Mouse (Mus musculus): ENCODE data around the gene Gpr84. TPM values are rescaled to one million over a fixed set of nuclear protein-coding genes. Genes with fewer than 3 reads are reported as not detected.

The Gpr84 gene
- polyA plus RNA-seq, 1 experiment = 0.05 TPM

GRCm38 (mm10) chr15:103284647-103285046 is 25.8 kb downstream of the Gpr84 start:
- Histone ChIP-seq H3K36me3 (ENCODE audit: control insufficient read depth, insufficient read depth) (peaks cover 9% of the 10 kb centered on the region), H3K79me2 (ENCODE audit: control insufficient read depth, insufficient read depth) (peaks cover 73% of the 10 kb centered on the region), H3K4me2 (ENCODE audit: low read depth) (no peak overlapping the region), H3ac (ENCODE audit: control insufficient read depth, insufficient read length) (no peak overlapping the region), H3K4me3 (no peak overlapping the region), H3K27me3 (ENCODE audit: control insufficient read depth, insufficient read depth, insufficient read length) (no peaks in the 10 kb centered on the region)
- no peak for TF ChIP-seq REST (IDR thresholded peaks at IDR 0.05; ENCODE audit: insufficient read depth, insufficient read length)
- no peak for TF ChIP-seq TCF3 (IDR thresholded peaks at IDR 0.05; ENCODE audit: insufficient read length, low read depth)
- TF ChIP-seq TCF12 (IDR thresholded peaks at IDR 0.05; ENCODE audit: insufficient read depth, poor library complexity, severe bottlenecking) = no peak
- no peak for TF ChIP-seq POLR2A (IDR thresholded peaks at IDR 0.05; ENCODE audit: insufficient read length, low read depth)

GRCm38 (mm10) chr15:103284066-103284465 is 26.3 kb downstream of the Gpr84 start:
- Histone ChIP-seq H3K79me2 (ENCODE audit: control insufficient read depth, insufficient read depth) (peaks cover 78% of the 10 kb centered on the region), H3K36me3 (ENCODE audit: control insufficient read depth, insufficient read depth) (peaks cover 3% of the 10 kb centered on the region), H3K4me2 (ENCODE audit: low read depth) (no peak overlapping the region), H3K4me3 (no peak overlapping the region), H3ac (ENCODE audit: control insufficient read depth, insufficient read length) (no peak overlapping the region), H3K27me3 (ENCODE audit: control insufficient read depth, insufficient read depth, insufficient read length) (no peaks in the 10 kb centered on the region)
- TF ChIP-seq E2F4 (IDR thresholded peaks at IDR 0.05; ENCODE audit: insufficient read depth) (no peak), MYOG (IDR thresholded peaks at IDR 0.05; ENCODE audit: control insufficient read depth in 1 of 3, insufficient read depth in 1 of 3, insufficient read length in 2 of 3, low read depth in 2 of 3) (no peak), TCF12 (IDR thresholded peaks at IDR 0.05; ENCODE audit: insufficient read depth, poor library complexity, severe bottlenecking) (no peak), MYOD1 (IDR thresholded peaks at IDR 0.05; ENCODE audit: control insufficient read depth in 1 of 3, insufficient read length in 2 of 3, low read depth in 2 of 3) (no peak), TCF3 (IDR thresholded peaks at IDR 0.05; ENCODE audit: insufficient read length, low read depth) (no peak), REST (IDR thresholded peaks at IDR 0.05; ENCODE audit: insufficient read depth, insufficient read length) (no peak), POLR2AphosphoS2 (IDR thresholded peaks at IDR 0.05; ENCODE audit: insufficient read length, low read depth) (no peak), MAX (IDR thresholded peaks at IDR 0.05; ENCODE audit: low read depth) (no peak), POLR2A (IDR thresholded peaks at IDR 0.05; ENCODE audit: insufficient read length, low read depth) (no peak), SRF (IDR thresholded peaks at IDR 0.05; ENCODE audit: control insufficient read depth, insufficient read length, low read depth) (no peak), USF1 (IDR thresholded peaks at IDR 0.05; ENCODE audit: low read depth) (no peak), CEBPB (IDR thresholded peaks at IDR 0.05; ENCODE audit: insufficient read depth, poor library complexity, severe bottlenecking) (no peak)

- Histone ChIP-seq H3K4me2 (ENCODE audit: low read depth) (no peak overlapping the region), H3ac (ENCODE audit: control insufficient read depth, insufficient read length) (no peak overlapping the region), H3K36me3 (ENCODE audit: control insufficient read depth, insufficient read depth) (no peaks in the 10 kb centered on the region), H3K79me2 (ENCODE audit: control insufficient read depth, insufficient read depth) (peaks cover 81% of the 10 kb centered on the region), H3K27me3 (ENCODE audit: control insufficient read depth, insufficient read depth, insufficient read length) (no peaks in the 10 kb centered on the region), H3K4me3 (no peak overlapping the region)
- no peak for TF ChIP-seq TCF3 (IDR thresholded peaks at IDR 0.05; ENCODE audit: insufficient read length, low read depth)
- no peak for TF ChIP-seq POLR2AphosphoS2 (IDR thresholded peaks at IDR 0.05; ENCODE audit: insufficient read length, low read depth)
- no peak for TF ChIP-seq MYOD1 (IDR thresholded peaks at IDR 0.05; ENCODE audit: control insufficient read depth in 1 of 3, insufficient read length in 2 of 3, low read depth in 2 of 3)
- TF ChIP-seq SRF (IDR thresholded peaks at IDR 0.05; ENCODE audit: control insufficient read depth, insufficient read length, low read depth) = no peak
- no peak for TF ChIP-seq CEBPB (IDR thresholded peaks at IDR 0.05; ENCODE audit: insufficient read depth, poor library complexity, severe bottlenecking)
- no peak for TF ChIP-seq MAX (IDR thresholded peaks at IDR 0.05; ENCODE audit: low read depth)
- TF ChIP-seq E2F4 (IDR thresholded peaks at IDR 0.05; ENCODE audit: insufficient read depth) = no peak
- TF ChIP-seq USF1 (IDR thresholded peaks at IDR 0.05; ENCODE audit: low read depth) = no peak
- no peak for TF ChIP-seq REST (IDR thresholded peaks at IDR 0.05; ENCODE audit: insufficient read depth, insufficient read length)
- no peak for TF ChIP-seq POLR2A (IDR thresholded peaks at IDR 0.05; ENCODE audit: insufficient read length, low read depth)
- TF ChIP-seq MYOG (IDR thresholded peaks at IDR 0.05; ENCODE audit: control insufficient read depth in 1 of 3, insufficient read depth in 1 of 3, insufficient read length in 2 of 3, low read depth in 2 of 3) = no peak
- TF ChIP-seq TCF12 (IDR thresholded peaks at IDR 0.05; ENCODE audit: insufficient read depth, poor library complexity, severe bottlenecking) = no peak
Measured at GRCm38 (mm10) chr15:103281465-103282205, 28.8 kb downstream of the Gpr84 start.

- Histone ChIP-seq H3K27me3 (ENCODE audit: control insufficient read depth, insufficient read depth, insufficient read length) (no peaks in the 10 kb centered on the region), H3K79me2 (ENCODE audit: control insufficient read depth, insufficient read depth) (peaks cover 74% of the 10 kb centered on the region), H3K36me3 (ENCODE audit: control insufficient read depth, insufficient read depth) (no peaks in the 10 kb centered on the region), H3K4me3 (no peak overlapping the region), H3ac (ENCODE audit: control insufficient read depth, insufficient read length) (no peak overlapping the region), H3K4me2 (ENCODE audit: low read depth) (no peak overlapping the region)
- TF ChIP-seq MAX (IDR thresholded peaks at IDR 0.05; ENCODE audit: low read depth) = no peak
- TF ChIP-seq USF1 (IDR thresholded peaks at IDR 0.05; ENCODE audit: low read depth) = no peak
- no peak for TF ChIP-seq MYOG (IDR thresholded peaks at IDR 0.05; ENCODE audit: control insufficient read depth in 1 of 3, insufficient read depth in 1 of 3, insufficient read length in 2 of 3, low read depth in 2 of 3)
- no peak for TF ChIP-seq SRF (IDR thresholded peaks at IDR 0.05; ENCODE audit: control insufficient read depth, insufficient read length, low read depth)
- TF ChIP-seq TCF3 (IDR thresholded peaks at IDR 0.05; ENCODE audit: insufficient read length, low read depth) = no peak
- TF ChIP-seq CEBPB (IDR thresholded peaks at IDR 0.05; ENCODE audit: insufficient read depth, poor library complexity, severe bottlenecking) = no peak
- TF ChIP-seq POLR2A (IDR thresholded peaks at IDR 0.05; ENCODE audit: insufficient read length, low read depth) = no peak
- no peak for TF ChIP-seq TCF12 (IDR thresholded peaks at IDR 0.05; ENCODE audit: insufficient read depth, poor library complexity, severe bottlenecking)
Measured at GRCm38 (mm10) chr15:103280817-103281464, 29.5 kb downstream of the Gpr84 start.
